In genomic region chr16:33130731-33131130, GRCm38 (mm10) we compare ENCODE assay signal across 14 mouse cellular contexts. TPM values are rescaled to one million over a fixed set of nuclear protein-coding genes. Genes with fewer than 3 reads are reported as not detected.
DNase-seq lines count a peak whose midpoint lies in the region; ATAC-seq and TF ChIP-seq lines count a peak whose summit lies in the region.
"Had no signal": no experiment of that assay in that cellular context is flagged by ENCODE, and none has a peak within 500 bp of the region (broad histone marks: within the 10 kb centered on the region; RNA-seq: fewer than 3 reads in every experiment).

No protein-coding gene starts in this region.

- H3K27me3 ChIP-seq in liver, adult 2 months (ENCODE audit: control insufficient read depth, insufficient read depth, low read length), result no peaks in the 10 kb centered on the region
- peaks cover 11% of the 10 kb centered on the region; the same call in 1 of the 2 replicates for H3K27me3 ChIP-seq in liver, embryonic 12.5 days (replicated peaks)
- no peaks in the 10 kb centered on the region for H3K27me3 ChIP-seq in midbrain, embryonic 13.5 days
- H3K27me3 ChIP-seq: kidney, embryonic 15.5 days; midbrain, embryonic 15.5 days; Patski had no signal

- no peak overlapping the region for H3K9ac ChIP-seq in liver, adult 2 months (ENCODE audit: low read depth, low read length)
- H3K9ac ChIP-seq in liver, embryonic 12.5 days, result no peak overlapping the region
- H3K9ac ChIP-seq in midbrain, embryonic 13.5 days (replicated peaks), result no peak overlapping the region
- H3K9ac ChIP-seq: kidney, embryonic 15.5 days; limb, embryonic 13.5 days; midbrain, embryonic 15.5 days had no signal

- TF ChIP-seq CTCF in liver, adult 2 months (IDR thresholded peaks at IDR 0.05; ENCODE audit: low read depth, low read length), result no peak

- 4% methylated on average over 4 of the region's 4 CpGs for WGBS in liver, adult 2 months
- 26% methylated on average over 4 of the region's 4 CpGs for WGBS in liver, embryonic 12.5 days (ENCODE audit: insufficient replicate concordance)
- WGBS in midbrain, embryonic 13.5 days, result 77% methylated on average over 4 of the region's 4 CpGs

- H3K4me3 ChIP-seq in liver, adult 2 months (ENCODE audit: insufficient read depth, low read depth, low read length), result no peak overlapping the region
- no peak overlapping the region for H3K4me3 ChIP-seq in liver, embryonic 12.5 days
- H3K4me3 ChIP-seq in midbrain, embryonic 13.5 days (replicated peaks), result no peak overlapping the region
- H3K4me3 ChIP-seq: kidney, embryonic 15.5 days; limb, embryonic 13.5 days; midbrain, embryonic 15.5 days had no signal

- DNase-seq in liver, adult 2 months (ENCODE audit: extremely low read depth, low read depth, low spot score), result peak; percentile 67
- DNase-seq in adrenal gland, adult 8-10 months, result peak; percentile 78
- peak; percentile 30 for DNase-seq in gonadal fat pad, adult 2 months (ENCODE audit: low read depth)
- peak; percentile 27 for DNase-seq in lung, postnatal 36 days
- DNase-seq in retina, embryonic 14.5 days (ENCODE audit: low spot score), result no peak
- DNase-seq: cerebellum, adult 11-12 months; thymus, postnatal 36 days had no signal

- H3K4me2 ChIP-seq in liver, embryonic 12.5 days, result no peak overlapping the region
- H3K4me2 ChIP-seq in midbrain, embryonic 13.5 days (replicated peaks), result no peak overlapping the region
- H3K4me2 ChIP-seq: kidney, embryonic 15.5 days; limb, embryonic 13.5 days; midbrain, embryonic 15.5 days had no signal

- H3K79me2 ChIP-seq in liver, adult 2 months (ENCODE audit: control insufficient read depth, insufficient read depth, low read length), result no peaks in the 10 kb centered on the region

- H3K36me3 ChIP-seq in liver, adult 2 months (ENCODE audit: control insufficient read depth, insufficient read depth, low read length), result no peaks in the 10 kb centered on the region
- H3K36me3 ChIP-seq in liver, embryonic 12.5 days, result no peaks in the 10 kb centered on the region
- H3K36me3 ChIP-seq in midbrain, embryonic 13.5 days, result 0 out of 2 replicates have a peak, but pooled peaks cover 10% of the 10 kb centered on the region
- H3K36me3 ChIP-seq: kidney, embryonic 15.5 days; limb, embryonic 13.5 days; midbrain, embryonic 15.5 days had no signal

- no peak overlapping the region for H3K27ac ChIP-seq in liver, adult 2 months (replicated peaks; ENCODE audit: insufficient read depth, low read depth, low read length)
- no peak overlapping the region for H3K27ac ChIP-seq in liver, embryonic 12.5 days
- H3K27ac ChIP-seq in midbrain, embryonic 13.5 days, result no peak overlapping the region
- H3K27ac ChIP-seq: kidney, embryonic 15.5 days; limb, embryonic 13.5 days; midbrain, embryonic 15.5 days had no signal

- no peak for TF ChIP-seq POLR2A in liver, adult 2 months (IDR thresholded peaks at IDR 0.05; ENCODE audit: extremely low read depth, insufficient read depth, low read length)

- no peaks in the 10 kb centered on the region for H3K9me3 ChIP-seq in liver, embryonic 12.5 days (replicated peaks)
- H3K9me3 ChIP-seq in midbrain, embryonic 13.5 days, result no peaks in the 10 kb centered on the region
- H3K9me3 ChIP-seq: kidney, embryonic 15.5 days; limb, embryonic 13.5 days; midbrain, embryonic 15.5 days had no signal

- no peaks in the 10 kb centered on the region for H3K4me1 ChIP-seq in liver, adult 2 months (ENCODE audit: control insufficient read depth, insufficient read depth, low read length)
- H3K4me1 ChIP-seq in liver, embryonic 12.5 days, result no peaks in the 10 kb centered on the region
- H3K4me1 ChIP-seq in midbrain, embryonic 13.5 days (replicated peaks), result no peaks in the 10 kb centered on the region
- H3K4me1 ChIP-seq: kidney, embryonic 15.5 days; midbrain, embryonic 15.5 days had no signal

- no peak for ATAC-seq in liver, embryonic 12.5 days
- ATAC-seq in CD4-positive, CD25-positive, alpha-beta regulatory T cell, adult 4 months, result no peak
- no peak for ATAC-seq in midbrain, embryonic 13.5 days
- ATAC-seq: midbrain, embryonic 15.5 days; Patski had no signal

RNA-seq across cellular contexts. Expression of gene Osbpl11, which starts 54.1 kb away (rescaled TPM):
- 9.8 and 9.9 TPM in 2 replicates for total RNA-seq in liver, adult 2 months (2014; rRNA removed)
- polyA plus RNA-seq in liver, adult 2 months (2012; rRNA removed), result 6.3 TPM in 2 replicates
- polyA plus RNA-seq in liver, embryonic 12.5 days (2016; fragmentation: Nextera tagmentation; extraction: Ambion mirVana), result 11.0 and 11.2 TPM in 2 replicates
- 10 to 100 TPM; 34.5 to 41.2 (median 37.7) TPM for total RNA-seq in adrenal gland, adult 8-10 months (2022)
- 19.9 and 21.9 TPM in 2 replicates for polyA plus RNA-seq in gonadal fat pad, adult 2 months (2012; rRNA removed)
- 1 to 10 TPM; 5.1 to 8.6 TPM for polyA plus RNA-seq in CD4-positive, CD25-positive, alpha-beta regulatory T cell, adult 4 months (2017; shearing (Covaris generic))
- polyA plus RNA-seq in midbrain, embryonic 13.5 days (2015; fragmentation: Nextera tagmentation; extraction: Ambion mirVana), result 16.8 and 19.8 TPM in 2 replicates
